Mouse (Mus musculus) liver, embryonic 15.5 days (tissue): ENCODE results near the gene Fmnl1. TPM values are rescaled to one million over a fixed set of nuclear protein-coding genes. Genes with fewer than 3 reads are reported as not detected.
"Not testable (repeated sequence)": the region's sequence is repeated elsewhere in the genome, so short reads cannot be mapped to it uniquely, and the experiment has no call there.

Experiments
- ATAC-seq: fragments of 200-750 bp; cut with Nextera tagmentation; 2 replicates; pipeline ENCODE4 v1.8.0; 2017; ENCODE audit warnings: moderate number of reproducible peaks, mild to moderate bottlenecking, moderate library complexity; ENCODE audit not compliant: insufficient read depth
- H3K27ac ChIP-seq: fragments of 300-500 bp; sonication (generic); replicated peaks from 2 replicates; pipeline ENCODE4 v1.5.1; 2015; ENCODE audit warnings: mild to moderate bottlenecking, inconsistent platforms
- H3K27me3 ChIP-seq: fragments of 300-500 bp; sonication (generic); 2 replicates; pipeline ENCODE4 v1.6.1; 2015; ENCODE audit warnings: mild to moderate bottlenecking, inconsistent platforms
- H3K36me3 ChIP-seq: fragments of 300-500 bp; sonication (generic); replicated peaks from 2 replicates; pipeline ENCODE4 v1.6.1; 2015; ENCODE audit warnings: moderate library complexity, mild to moderate bottlenecking, inconsistent platforms
- H3K4me1 ChIP-seq: fragments of 300-500 bp; sonication (generic); replicated peaks from 2 replicates; pipeline ENCODE4 v1.6.1; 2015; ENCODE audit warnings: inconsistent platforms
- H3K4me2 ChIP-seq: fragments of 300-500 bp; sonication (generic); 2 replicates; pipeline ENCODE4 v1.6.1; 2015; ENCODE audit warnings: moderate library complexity, mild to moderate bottlenecking, inconsistent platforms
- H3K4me3 ChIP-seq: fragments of 300-500 bp; sonication (generic); replicated peaks from 2 replicates; pipeline ENCODE4 v1.5.1; 2015; ENCODE audit warnings: mild to moderate bottlenecking, inconsistent platforms
- H3K9ac ChIP-seq: fragments of 300-500 bp; sonication (generic); 2 replicates; pipeline ENCODE4 v1.6.1; 2015; ENCODE audit warnings: moderate library complexity, mild to moderate bottlenecking, inconsistent platforms
- H3K9me3 ChIP-seq: fragments of 300-500 bp; sonication (generic); replicated peaks from 2 replicates; pipeline ENCODE4 v1.6.1; 2016; ENCODE audit warnings: inconsistent platforms
- WGBS: fragments of 180-500 bp; shearing (Covaris S2); methylation state at CpG from one replicate; pipeline ENCODE4 v1.1.7; 2015; ENCODE audit warnings: mixed read lengths; ENCODE audit not compliant: insufficient replicate concordance; 5-methylcytosine and 5-hydroxymethylcytosine counted together
- polyA plus RNA-seq: library from polyadenylated mRNA; unstranded; fragments of >200 nt; fragmentation: Nextera tagmentation; extraction: Ambion mirVana; gene quantifications from 2 replicates; pipeline ENCODE4 v1.2.1, GENCODE M21; 2015

The Fmnl1 gene
- polyA plus RNA-seq, 1 experiment from 2014 or later = 6.2 TPM

GRCm38 (mm10) chr11:103208458-103208857 is 37.6 kb downstream of the Fmnl1 start, which contains the start of gene 1700023F06Rik:
Gene 1700023F06Rik, minus strand, starts transcription at chr11:103208558.
- Histone ChIP-seq H3K4me1 (no peaks in the 10 kb centered on the region), H3K4me2 (no peak within 1 kb of the TSS), H3K36me3 (no peaks in the 10 kb centered on the region), H3K4me3 (no peak within 1 kb of the TSS), H3K27me3 (no peaks in the 10 kb centered on the region), H3K9ac (no peak within 1 kb of the TSS), H3K27ac (no peak within 1 kb of the TSS), H3K9me3 (no peaks in the 10 kb centered on the region)
- no peak for ATAC-seq
- 70% methylated on average over 3 of the region's 3 CpGs for WGBS

- no peak overlapping the region for H3K4me3 ChIP-seq
- 52% methylated on average over 8 of the region's 8 CpGs for whole genome bisulfite sequencing
Measured at GRCm38 (mm10) chr11:103210291-103210690, 39.4 kb downstream of the Fmnl1 start.

GRCm38 (mm10) chr11:103213712-103214111 is 42.8 kb downstream of the Fmnl1 start:
- Histone ChIP-seq H3K4me2 (no peak overlapping the region), H3K36me3 (no peaks in the 10 kb centered on the region), H3K4me3 (no peak overlapping the region), H3K9ac (no peak overlapping the region), H3K4me1 (peaks cover 19% of the 10 kb centered on the region), H3K9me3 (no peaks in the 10 kb centered on the region), H3K27ac (no peak overlapping the region), H3K27me3 (peaks cover 9% of the 10 kb centered on the region)
- ATAC-seq = no peak
- WGBS = 59% methylated on average over 5 of the region's 5 CpGs

More at GRCm38 (mm10) chr11:103210291-103210690, 39.4 kb downstream of the Fmnl1 start:
- Histone ChIP-seq H3K27me3 (no peaks in the 10 kb centered on the region), H3K4me2 (no peak overlapping the region), H3K36me3 (no peaks in the 10 kb centered on the region), H3K9ac (no peak overlapping the region), H3K27ac (no peak overlapping the region), H3K9me3 (no peaks in the 10 kb centered on the region), H3K4me1 (peaks cover 2% of the 10 kb centered on the region)
- ATAC-seq = no peak

- H3K9me3 ChIP-seq = no peaks in the 10 kb centered on the region
- H3K27me3 ChIP-seq = peaks cover 16% of the 10 kb centered on the region
- no peak overlapping the region for H3K9ac ChIP-seq
- H3K4me1 ChIP-seq = peaks cover 19% of the 10 kb centered on the region
- no peak overlapping the region for H3K4me2 ChIP-seq
- 23% methylated on average over 1 of the region's 1 CpGs for WGBS
- ATAC-seq = peak; percentile 56
- no peaks in the 10 kb centered on the region for H3K36me3 ChIP-seq
- H3K4me3 ChIP-seq = no peak overlapping the region
- no peak overlapping the region for H3K27ac ChIP-seq
Measured at GRCm38 (mm10) chr11:103215355-103215754, 44.4 kb downstream of the Fmnl1 start.

DNA sequence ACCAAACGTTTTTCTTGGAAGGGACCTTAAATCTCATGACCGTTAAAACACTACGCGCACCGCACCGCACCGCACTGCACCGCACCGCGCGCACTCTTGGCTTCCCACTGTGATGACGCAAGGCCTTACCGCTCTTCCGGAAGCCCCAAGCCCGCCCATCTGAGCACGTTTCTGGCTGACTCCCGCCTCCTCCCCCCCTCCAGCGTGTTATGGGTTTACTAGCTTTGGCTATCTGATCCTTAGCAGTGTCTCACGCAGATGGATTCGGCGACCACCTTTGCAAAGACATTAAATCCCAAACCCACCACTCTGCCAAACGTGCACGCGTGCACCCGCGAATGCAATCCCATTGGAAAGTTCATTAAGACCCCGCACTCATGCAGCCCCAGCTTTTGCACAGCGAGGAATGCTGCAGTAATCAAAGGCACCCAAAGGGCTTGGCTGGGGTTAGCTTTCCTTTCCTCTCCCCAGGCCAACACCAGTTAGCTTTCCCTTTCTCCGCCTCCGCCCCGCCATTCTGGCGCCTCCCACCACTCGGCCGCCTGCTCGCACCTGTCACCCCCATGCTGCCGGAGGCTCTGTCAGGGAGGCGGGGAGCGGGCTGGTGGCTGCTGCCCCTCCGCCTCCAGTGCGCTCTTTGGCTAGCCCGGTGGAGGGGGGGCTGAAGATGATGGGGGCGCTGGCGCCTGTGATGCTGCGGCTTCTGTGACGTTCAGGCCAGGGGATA is 47.0 kb downstream of the Fmnl1 start, which contains the start of gene Spata32:
Gene Spata32, minus strand, starts transcription at position 643 of the 727 bp plus-strand sequence.
- Histone ChIP-seq H3K4me3 (peak within 1 kb of the TSS; percentile 57), H3K9ac (peak within 1 kb of the TSS; percentile 39; the same call in 1 of the 2 replicates), H3K36me3 (no peaks in the 10 kb centered on the region), H3K27ac (no peak within 1 kb of the TSS), H3K4me1 (peaks cover 19% of the 10 kb centered on the region), H3K9me3 (no peaks in the 10 kb centered on the region), H3K27me3 (peaks cover 16% of the 10 kb centered on the region), H3K4me2 (peak within 1 kb of the TSS; percentile 80)
- 0 out of 2 replicates have a peak, but pooled peaks have one; percentile 44 for ATAC-seq
- 1% methylated on average over 45 of the region's 45 CpGs for WGBS

DNA sequence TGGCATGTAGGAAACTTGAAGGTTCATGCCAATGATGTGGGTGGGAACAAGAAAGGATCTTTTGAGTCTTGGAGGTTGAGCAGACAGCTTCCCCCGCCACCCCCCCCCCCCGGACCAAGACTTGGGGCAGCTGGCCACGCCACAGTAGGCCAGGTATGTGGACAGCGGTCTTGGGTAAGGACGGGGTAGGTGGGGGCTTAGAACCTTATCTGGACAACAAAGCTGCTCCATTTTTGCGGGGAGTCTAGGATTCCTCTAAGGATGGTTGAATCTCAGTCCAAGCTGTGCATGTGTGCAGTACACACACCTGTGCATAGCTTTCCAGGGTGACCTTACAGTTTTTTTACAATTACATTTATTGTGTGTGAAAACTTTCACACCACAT is 47.6 kb downstream of the Fmnl1 start:
- H3K9ac ChIP-seq = peak overlapping the region; percentile 39; the same call in 1 of the 2 replicates
- 17% methylated on average over 6 of the region's 6 CpGs for WGBS
- H3K27ac ChIP-seq = no peak overlapping the region
- H3K4me2 ChIP-seq = peak overlapping the region; percentile 80
- ATAC-seq = no peak
- H3K4me1 ChIP-seq = peaks cover 19% of the 10 kb centered on the region
- peak overlapping the region; percentile 57 for H3K4me3 ChIP-seq
- H3K36me3 ChIP-seq = no peaks in the 10 kb centered on the region
- no peaks in the 10 kb centered on the region for H3K9me3 ChIP-seq
- H3K27me3 ChIP-seq = peaks cover 16% of the 10 kb centered on the region

- Histone ChIP-seq H3K27ac (no peak overlapping the region), H3K4me1 (peaks cover 19% of the 10 kb centered on the region), H3K36me3 (no peaks in the 10 kb centered on the region), H3K4me2 (no peak overlapping the region), H3K4me3 (no peak overlapping the region), H3K9ac (no peak overlapping the region), H3K9me3 (no peaks in the 10 kb centered on the region), H3K27me3 (peaks cover 16% of the 10 kb centered on the region)
- WGBS = 71% methylated on average over 5 of the region's 5 CpGs
- no peak for ATAC-seq
Measured at GRCm38 (mm10) chr11:103219259-103219658, 48.4 kb downstream of the Fmnl1 start.

GRCm38 (mm10) chr11:103219995-103220394 is 49.1 kb downstream of the Fmnl1 start:
- peaks cover 19% of the 10 kb centered on the region for H3K4me1 ChIP-seq
- 64% methylated on average over 4 of the region's 4 CpGs for WGBS
- no peak for ATAC-seq
- no peak overlapping the region for H3K4me2 ChIP-seq
- H3K27me3 ChIP-seq = peaks cover 16% of the 10 kb centered on the region
- H3K9me3 ChIP-seq = no peaks in the 10 kb centered on the region
- no peaks in the 10 kb centered on the region for H3K36me3 ChIP-seq
- H3K4me3 ChIP-seq = no peak overlapping the region
- no peak overlapping the region for H3K27ac ChIP-seq
- no peak overlapping the region for H3K9ac ChIP-seq

DNA sequence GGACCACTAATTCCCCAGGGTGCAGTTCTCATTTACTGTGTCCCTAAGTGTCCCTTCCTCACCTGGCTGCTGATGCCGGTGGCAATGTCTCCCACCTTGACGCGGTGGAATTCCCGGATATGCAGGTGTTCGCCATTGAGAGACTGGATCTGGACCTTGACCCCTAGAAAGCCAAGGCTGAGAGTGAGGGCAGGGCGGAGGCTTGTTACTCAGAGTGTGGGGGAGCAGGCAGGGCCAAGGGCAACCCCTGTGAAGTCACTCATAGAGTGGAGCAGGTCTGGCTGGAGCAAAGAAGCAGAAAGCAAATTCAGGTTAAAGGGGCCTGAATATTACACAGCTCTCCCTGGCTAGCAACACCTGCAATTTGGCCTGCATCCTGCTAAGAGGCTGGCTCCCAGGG is 50.5 kb downstream of the Fmnl1 start:
- 74% methylated on average over 6 of the region's 6 CpGs for WGBS
- no peak overlapping the region for H3K27ac ChIP-seq
- peaks cover 13% of the 10 kb centered on the region for H3K4me1 ChIP-seq
- H3K4me2 ChIP-seq = no peak overlapping the region
- H3K9me3 ChIP-seq = no peaks in the 10 kb centered on the region
- H3K27me3 ChIP-seq = peaks cover 14% of the 10 kb centered on the region
- no peaks in the 10 kb centered on the region for H3K36me3 ChIP-seq
- H3K4me3 ChIP-seq = no peak overlapping the region
- H3K9ac ChIP-seq = no peak overlapping the region
- no peak for ATAC-seq

DNA sequence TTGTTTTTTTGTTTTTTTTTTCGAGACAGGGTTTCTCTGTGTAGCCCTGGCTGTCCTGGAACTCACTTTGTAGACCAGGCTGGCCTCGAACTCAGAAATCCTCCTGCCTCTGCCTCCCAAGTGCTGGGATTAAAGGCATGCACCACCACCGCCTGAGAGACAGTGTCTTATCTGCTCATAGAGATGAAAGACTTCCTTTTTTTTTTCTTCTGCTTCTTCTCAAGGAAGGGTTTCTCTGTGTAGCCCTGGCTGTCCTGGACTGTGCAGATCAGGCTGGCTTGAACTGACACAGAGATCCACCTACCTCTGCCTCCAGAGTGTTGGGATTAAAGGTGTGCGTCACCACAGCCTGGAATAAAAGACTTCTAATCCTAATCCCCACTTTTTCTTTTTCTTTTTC is 51.8 kb downstream of the Fmnl1 start:
- not testable (repeated sequence) for H3K9ac ChIP-seq, H3K27ac ChIP-seq, ATAC-seq, H3K4me2 ChIP-seq, H3K36me3 ChIP-seq, H3K4me1 ChIP-seq, H3K4me3 ChIP-seq, H3K9me3 ChIP-seq
- WGBS = 48% methylated on average over 4 of the region's 4 CpGs
- H3K27me3 ChIP-seq = peaks cover 14% of the 10 kb centered on the region

DNA sequence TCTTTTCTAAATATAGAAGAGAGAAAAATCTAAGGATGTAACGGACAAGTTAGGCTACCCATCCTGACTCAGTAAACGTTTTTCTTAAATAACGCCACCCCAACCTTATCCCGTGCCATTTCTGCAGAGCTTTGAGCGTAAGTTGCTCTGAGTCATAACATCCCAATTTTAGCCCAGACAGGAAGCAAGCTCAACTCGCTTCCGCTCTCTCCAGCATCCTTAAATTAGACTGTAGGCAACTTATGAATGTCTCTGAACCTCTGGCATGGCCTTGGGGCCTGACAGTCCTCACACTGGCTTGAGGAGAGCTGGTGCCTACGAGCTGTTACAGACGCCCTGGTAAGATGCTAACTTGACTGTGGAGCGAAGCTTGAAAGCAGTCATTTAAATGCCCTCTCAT is 52.5 kb downstream of the Fmnl1 start:
- H3K27ac ChIP-seq = no peak overlapping the region
- H3K36me3 ChIP-seq = no peaks in the 10 kb centered on the region
- ATAC-seq = no peak
- no peak overlapping the region for H3K4me2 ChIP-seq
- 54% methylated on average over 10 of the region's 10 CpGs for WGBS
- no peak overlapping the region for H3K4me3 ChIP-seq
- no peak overlapping the region for H3K9ac ChIP-seq
- no peaks in the 10 kb centered on the region for H3K9me3 ChIP-seq
- peaks cover 2% of the 10 kb centered on the region for H3K4me1 ChIP-seq
- peaks cover 10% of the 10 kb centered on the region; the same call in 1 of the 2 replicates for H3K27me3 ChIP-seq
